Mouse (Mus musculus) heart, embryonic 10.5 days (tissue): ENCODE results near the gene Cenpu. TPM values are rescaled to one million over a fixed set of nuclear protein-coding genes. Genes with fewer than 3 reads are reported as not detected.

ENCODE experiments used
- polyA plus RNA-seq: library from polyadenylated mRNA; unstranded; fragments of >200 nt; fragmentation: Nextera tagmentation; extraction: Ambion mirVana; gene quantifications from 2 replicates; pipeline ENCODE4 v1.2.1, GENCODE M21; 2016

Gene Cenpu
- polyA plus RNA-seq, 1 experiment from 2014 or later = 16.4 TPM

Other genes starting within 250 kb of the Cenpu start
- 21.2 and 25.9 TPM in 2 replicates for gene Acsl1, start 81.0 kb upstream of the Cenpu start, polyA plus RNA-seq
- gene Primpol, start 65.2 kb downstream of the Cenpu start, polyA plus RNA-seq = 10.2 and 11.8 TPM in 2 replicates
- 63.7 and 73.3 TPM in 2 replicates for gene Casp3, start 65.3 kb downstream of the Cenpu start, polyA plus RNA-seq
- gene Irf2, start 187.7 kb downstream of the Cenpu start, polyA plus RNA-seq = 8.9 and 10.9 TPM in 2 replicates